Mouse (Mus musculus): ENCODE data around the gene Dclk1.

GRCm38 (mm10) chr3:55392605-55393004, 150.4 kb downstream of the Dclk1 start:
- TF ChIP-seq EP300 (IDR thresholded peaks at IDR 0.05; ENCODE audit: insufficient read depth, low read depth, low read length), result no peak
- no peak for TF ChIP-seq CTCF (IDR thresholded peaks at IDR 0.05)

Data from heart, adult 2 months (tissue).